Mouse (Mus musculus) megakaryocyte, embryonic 14.5 days (primary cell): ENCODE results near the gene Cd300lg. TPM values are rescaled to one million over a fixed set of nuclear protein-coding genes. Genes with fewer than 3 reads are reported as not detected.
A peak's percentile ranks its signal among the peaks of the same experiment; 100 is the strongest.

ENCODE experiments used
- H3K27me3 ChIP-seq: replicated peaks from 2 replicates; pipeline ENCODE3; 2012; ENCODE audit warnings: inconsistent platforms
- H3K36me3 ChIP-seq: replicated peaks from 2 replicates; pipeline ENCODE3; 2012; ENCODE audit warnings: low read length, inconsistent platforms, mixed read lengths
- H3K4me1 ChIP-seq: 2 replicates; pipeline ENCODE4 v1.6.1; 2012; ENCODE audit warnings: inconsistent platforms
- H3K4me3 ChIP-seq: replicated peaks from 2 replicates; pipeline ENCODE3; 2012; ENCODE audit warnings: moderate library complexity, mild to moderate bottlenecking, inconsistent platforms
- H3K9me3 ChIP-seq: 2 replicates; pipeline ENCODE4 v1.6.1; 2012; ENCODE audit warnings: inconsistent platforms
- FLI1 ChIP-seq: IDR thresholded peaks from 2 replicates; pipeline ENCODE4 v1.6.1; 2012; ENCODE audit warnings: low read length, inconsistent platforms, mixed read lengths
- GATA1 ChIP-seq: IDR thresholded peaks from 3 replicates; pipeline ENCODE4 v1.6.1; 2012; ENCODE audit warnings: mixed read lengths, low read length, inconsistent platforms, borderline replicate concordance
- polyA plus RNA-seq: library from polyadenylated mRNA; stranded (reverse); fragments of >175 nt; gene quantifications from 2 replicates; pipeline ENCODE4 v1.2.3, GENCODE M21; 2012; ENCODE audit warnings: low replicate concordance; ENCODE audit not compliant: insufficient read depth

Gene Cd300lg
- polyA plus RNA-seq, 1 experiment, result not detected

DNA sequence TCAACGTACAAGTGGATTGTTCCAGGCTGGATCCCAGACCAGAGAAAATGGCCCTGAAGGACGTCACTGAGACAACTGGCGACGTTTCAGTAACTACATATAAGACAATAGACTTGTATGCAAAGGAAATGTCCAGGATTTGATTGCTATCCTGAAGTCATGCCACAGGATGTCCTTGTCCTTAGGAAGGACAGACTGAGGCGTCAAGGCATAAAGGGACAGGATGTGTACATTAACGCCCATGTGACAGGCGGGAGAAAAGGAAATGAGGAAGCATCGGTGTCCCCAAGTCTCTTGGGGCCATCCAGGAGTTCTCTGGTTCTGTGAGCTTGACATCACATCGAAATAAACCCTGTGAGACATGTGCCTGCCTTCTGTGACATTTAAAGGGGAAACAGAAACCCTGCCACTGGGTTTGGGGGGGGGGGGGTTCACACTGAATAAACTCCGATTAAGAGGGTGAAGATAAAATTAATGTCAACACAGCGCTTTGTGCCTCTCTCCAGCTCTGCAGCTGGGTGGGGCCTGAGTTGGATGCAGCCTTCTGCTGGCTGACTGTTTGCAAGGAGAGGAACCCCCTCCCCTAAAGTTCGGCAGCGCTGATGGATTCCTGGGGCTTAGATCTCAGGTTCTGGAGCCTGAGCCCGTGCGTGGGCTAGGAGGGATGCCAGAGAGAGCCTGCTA lies 32.2 kb upstream of the Cd300lg start:
- TF ChIP-seq GATA1, result no peak
- H3K27me3 ChIP-seq, result peaks cover 67% of the 10 kb centered on the region

DNA sequence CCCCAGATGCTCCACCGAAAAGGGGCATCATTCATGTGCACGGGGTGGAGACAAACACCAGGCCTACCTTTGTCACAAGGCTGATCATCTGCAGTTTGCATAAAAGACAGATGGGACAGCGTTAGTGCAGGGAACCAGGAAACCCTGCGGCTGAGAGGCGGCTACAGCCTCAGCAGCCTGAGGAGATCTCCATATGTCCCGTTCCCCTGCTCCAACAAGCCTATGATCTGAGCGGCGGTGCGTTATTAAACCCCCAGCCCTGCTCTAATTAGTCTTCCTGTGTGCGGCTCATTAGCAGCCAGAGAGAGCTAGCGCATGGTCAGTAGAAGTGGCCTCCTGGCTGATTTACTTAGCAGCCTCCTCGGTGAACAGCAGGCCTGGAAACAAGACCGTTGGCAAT lies 31.2 kb upstream of the Cd300lg start:
- H3K36me3 ChIP-seq, result no peaks in the 10 kb centered on the region
- H3K9me3 ChIP-seq, result no peaks in the 10 kb centered on the region
- TF ChIP-seq FLI1 (0 out of 2 replicates have a peak, but pooled peaks have one; percentile 8), GATA1 (no peak)
- H3K4me3 ChIP-seq, result no peak overlapping the region
- H3K4me1 ChIP-seq, result no peaks in the 10 kb centered on the region
- peaks cover 72% of the 10 kb centered on the region for H3K27me3 ChIP-seq

More for the DNA sequence above, 32.2 kb upstream of the Cd300lg start:
- Histone ChIP-seq H3K4me1 (no peaks in the 10 kb centered on the region), H3K36me3 (no peaks in the 10 kb centered on the region), H3K9me3 (peaks cover 6% of the 10 kb centered on the region), H3K4me3 (no peak overlapping the region)

DNA sequence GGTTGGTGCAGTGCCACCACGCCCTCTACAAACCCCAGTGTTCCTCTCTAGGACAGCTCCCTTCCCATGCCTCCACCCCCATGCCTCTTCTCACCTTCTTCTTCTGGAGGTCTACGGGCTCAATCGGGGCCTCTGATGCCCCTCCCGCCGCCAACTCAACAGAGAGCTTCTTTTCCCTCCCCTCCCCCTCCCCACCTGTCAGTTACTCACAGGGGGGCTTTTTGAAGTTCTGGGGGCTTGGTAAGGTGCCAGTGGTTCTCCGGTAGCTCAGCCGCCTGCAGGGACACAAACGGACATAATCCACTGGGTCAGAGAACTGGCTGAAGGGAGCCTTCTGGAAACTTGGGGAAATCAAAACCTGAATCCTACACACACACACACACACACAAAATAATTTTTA lies 29.8 kb upstream of the Cd300lg start:
- Histone ChIP-seq H3K36me3 (no peaks in the 10 kb centered on the region), H3K27me3 (peaks cover 77% of the 10 kb centered on the region), H3K4me1 (no peaks in the 10 kb centered on the region), H3K4me3 (no peak overlapping the region), H3K9me3 (no peaks in the 10 kb centered on the region)
- TF ChIP-seq FLI1 (no peak), GATA1 (no peak)

DNA sequence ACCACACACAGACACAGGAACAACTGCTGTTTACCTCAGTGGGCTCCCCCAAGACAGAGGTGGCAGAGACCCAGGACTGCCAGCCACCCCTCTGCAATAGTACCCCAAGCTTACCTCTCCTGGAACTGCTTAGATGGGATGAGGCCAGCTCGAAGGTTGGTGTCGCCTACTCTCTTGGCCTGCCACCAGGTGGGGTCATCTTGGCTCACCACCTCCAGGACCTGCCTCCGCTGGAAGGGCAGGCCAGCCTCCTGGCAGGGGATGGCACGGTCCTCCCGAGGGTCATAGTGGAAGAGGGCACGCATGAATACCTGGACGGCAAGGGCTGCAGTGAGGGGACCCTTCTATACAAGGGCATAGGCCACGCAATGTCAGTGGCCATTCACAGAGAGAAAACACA lies 28.1 kb upstream of the Cd300lg start:
- H3K9me3 ChIP-seq, result peaks cover 5% of the 10 kb centered on the region; the same call in 1 of the 2 replicates
- no peak for TF ChIP-seq GATA1
- TF ChIP-seq FLI1, result no peak
- H3K27me3 ChIP-seq, result peaks cover 76% of the 10 kb centered on the region
- no peak overlapping the region for H3K4me3 ChIP-seq
- H3K36me3 ChIP-seq, result no peaks in the 10 kb centered on the region
- H3K4me1 ChIP-seq, result no peaks in the 10 kb centered on the region

DNA sequence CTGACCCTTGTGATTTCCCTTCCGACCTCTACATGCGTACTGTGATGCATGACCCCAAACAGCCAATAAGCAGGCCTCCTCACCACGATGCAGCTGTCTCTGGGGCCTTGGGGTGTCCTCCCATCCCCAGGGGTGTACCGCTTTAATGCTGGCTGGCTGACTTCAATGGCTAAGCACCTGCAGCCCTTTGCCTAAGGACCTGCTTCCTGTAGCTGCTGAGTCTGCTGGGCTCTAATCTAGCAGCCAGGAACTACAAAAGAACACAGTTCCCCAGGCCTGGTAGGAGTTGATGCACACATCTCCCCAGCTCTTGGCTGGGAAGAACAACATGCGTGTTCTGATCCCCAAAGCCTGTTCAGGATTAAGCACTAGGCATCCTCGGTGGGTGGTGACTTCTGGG lies 25.8 kb upstream of the Cd300lg start:
- H3K27me3 ChIP-seq, result peaks cover 75% of the 10 kb centered on the region
- H3K4me3 ChIP-seq, result no peak overlapping the region
- H3K4me1 ChIP-seq, result no peaks in the 10 kb centered on the region
- no peaks in the 10 kb centered on the region for H3K36me3 ChIP-seq
- H3K9me3 ChIP-seq, result peaks cover 5% of the 10 kb centered on the region; the same call in 1 of the 2 replicates
- no peak for TF ChIP-seq GATA1
- TF ChIP-seq FLI1, result no peak

DNA sequence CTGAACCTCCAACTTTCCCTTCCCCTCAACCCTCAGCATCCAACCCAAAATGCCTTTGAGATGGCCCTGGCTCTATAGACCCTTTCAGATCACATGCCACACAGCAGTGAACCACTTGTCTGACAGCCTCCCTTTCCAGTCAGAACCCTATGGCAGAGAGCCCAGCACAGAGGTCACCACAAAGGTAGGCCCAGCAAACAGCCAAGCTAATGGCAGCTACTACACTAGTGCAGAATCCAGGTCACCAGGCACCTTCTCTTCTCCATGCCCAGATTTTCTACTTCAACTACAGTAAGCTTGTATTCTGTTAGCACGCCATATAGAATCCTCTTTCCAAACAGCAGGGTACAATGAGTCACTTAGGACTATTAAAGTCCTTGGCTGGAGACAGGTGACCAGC lies 25.2 kb upstream of the Cd300lg start:
- Histone ChIP-seq H3K9me3 (peaks cover 5% of the 10 kb centered on the region; the same call in 1 of the 2 replicates), H3K4me1 (no peaks in the 10 kb centered on the region), H3K27me3 (peaks cover 75% of the 10 kb centered on the region), H3K36me3 (no peaks in the 10 kb centered on the region), H3K4me3 (no peak overlapping the region)
- TF ChIP-seq GATA1, result no peak
- no peak for TF ChIP-seq FLI1

DNA sequence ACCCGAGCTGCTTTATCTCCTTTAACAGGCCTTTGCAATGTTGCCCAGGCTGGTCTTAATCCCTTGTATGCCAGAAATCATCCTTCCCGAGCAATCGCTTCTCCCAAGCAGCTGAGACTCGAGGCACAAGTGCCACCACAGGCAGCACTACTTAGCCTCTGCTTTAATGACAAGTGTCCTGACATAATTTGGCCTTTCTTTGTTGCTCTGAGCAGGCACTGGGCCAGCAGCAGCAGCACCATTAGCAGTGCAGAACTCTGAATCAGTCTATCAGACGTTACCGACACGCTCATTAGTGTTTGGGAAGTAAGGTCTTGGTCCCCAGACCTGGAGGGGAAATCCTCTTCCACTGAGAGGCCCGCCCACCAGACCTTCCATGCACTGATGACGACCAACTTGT lies 21.6 kb upstream of the Cd300lg start:
- Histone ChIP-seq H3K27me3 (peaks cover 81% of the 10 kb centered on the region), H3K4me3 (no peak overlapping the region), H3K36me3 (no peaks in the 10 kb centered on the region), H3K9me3 (peaks cover 5% of the 10 kb centered on the region; the same call in 1 of the 2 replicates), H3K4me1 (no peaks in the 10 kb centered on the region)
- TF ChIP-seq GATA1, result no peak
- no peak for TF ChIP-seq FLI1

DNA sequence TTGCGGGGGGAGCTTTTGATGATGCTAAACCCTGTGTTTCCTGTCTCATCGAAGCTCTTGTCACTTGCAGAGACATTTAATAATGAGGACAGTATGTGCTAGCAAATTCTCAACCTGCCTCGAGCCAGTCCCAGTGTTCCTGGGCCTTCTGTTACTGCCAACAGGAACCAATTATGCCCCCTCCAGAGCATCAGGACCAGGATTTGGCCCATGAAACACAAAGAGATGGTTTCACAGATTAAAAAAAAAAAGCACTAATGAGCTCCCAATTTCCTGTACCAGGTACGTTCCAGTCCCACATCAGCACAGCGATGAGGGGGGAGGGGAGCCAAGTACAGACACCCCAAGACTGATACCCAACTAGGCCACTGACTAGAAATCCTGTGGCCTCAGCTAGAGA lies 20.1 kb upstream of the Cd300lg start:
- Histone ChIP-seq H3K4me1 (peaks cover 3% of the 10 kb centered on the region), H3K9me3 (peaks cover 5% of the 10 kb centered on the region; the same call in 1 of the 2 replicates), H3K4me3 (no peak overlapping the region), H3K36me3 (no peaks in the 10 kb centered on the region), H3K27me3 (peaks cover 82% of the 10 kb centered on the region)
- TF ChIP-seq GATA1 (no peak), FLI1 (no peak)

DNA sequence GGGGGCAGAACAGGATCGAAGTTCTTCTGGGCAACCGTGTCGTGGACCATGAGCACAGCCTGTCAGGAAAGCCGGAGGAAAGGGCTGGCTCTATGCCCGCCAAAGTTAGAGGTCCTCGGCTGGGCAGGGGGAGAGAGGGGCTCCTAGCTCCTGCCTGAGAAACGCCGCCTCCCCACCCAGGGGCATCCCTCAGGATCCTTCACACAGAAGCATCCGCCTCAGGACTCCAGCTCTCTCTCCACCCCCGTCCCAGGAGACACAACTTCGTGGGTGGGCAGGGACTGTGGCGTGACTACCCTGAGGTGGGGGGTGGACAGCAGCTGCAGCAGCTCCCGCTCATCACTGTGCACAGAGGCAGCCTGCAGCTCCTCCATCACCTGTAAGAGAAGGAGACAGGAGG lies 17.9 kb upstream of the Cd300lg start:
- Histone ChIP-seq H3K4me1 (peaks cover 19% of the 10 kb centered on the region), H3K4me3 (no peak overlapping the region), H3K36me3 (no peaks in the 10 kb centered on the region), H3K9me3 (no peaks in the 10 kb centered on the region), H3K27me3 (peaks cover 89% of the 10 kb centered on the region)
- TF ChIP-seq GATA1 (no peak), FLI1 (no peak)

DNA sequence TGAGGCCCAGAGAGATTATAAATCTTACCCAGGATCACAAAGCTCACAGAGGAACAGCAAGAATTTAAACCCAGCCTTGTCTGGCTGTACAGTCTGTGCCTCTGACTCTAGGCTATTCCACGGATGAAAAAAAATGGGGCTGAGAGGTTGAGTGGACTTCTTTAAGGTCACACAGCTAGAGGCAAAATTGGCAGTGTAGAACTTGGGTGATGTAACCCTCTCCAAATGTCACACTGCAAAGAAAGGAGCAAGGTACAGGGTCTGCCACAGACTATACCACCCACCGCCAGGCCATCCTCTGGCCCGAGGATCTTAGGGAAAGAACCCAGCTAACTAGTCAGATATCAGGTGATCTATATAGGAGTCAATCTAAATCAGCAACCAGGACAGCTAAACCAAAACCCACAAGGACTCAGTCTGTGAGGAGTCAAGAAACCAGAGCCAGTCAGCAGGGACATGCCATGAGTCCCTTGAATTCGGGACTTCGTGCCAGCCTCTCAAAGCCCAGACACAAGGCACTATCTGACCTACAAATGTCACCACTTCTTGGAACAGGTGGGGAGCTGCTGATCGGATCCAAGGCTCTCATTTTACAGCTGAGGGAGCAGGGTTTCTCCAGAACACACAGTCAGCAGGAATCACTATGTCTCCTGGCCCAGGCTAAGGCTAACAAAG lies 17.1 kb upstream of the Cd300lg start:
- Histone ChIP-seq H3K27me3 (peaks cover 86% of the 10 kb centered on the region), H3K4me3 (no peak overlapping the region), H3K4me1 (peaks cover 19% of the 10 kb centered on the region), H3K9me3 (no peaks in the 10 kb centered on the region), H3K36me3 (no peaks in the 10 kb centered on the region)
- TF ChIP-seq GATA1 (no peak), FLI1 (no peak)

DNA sequence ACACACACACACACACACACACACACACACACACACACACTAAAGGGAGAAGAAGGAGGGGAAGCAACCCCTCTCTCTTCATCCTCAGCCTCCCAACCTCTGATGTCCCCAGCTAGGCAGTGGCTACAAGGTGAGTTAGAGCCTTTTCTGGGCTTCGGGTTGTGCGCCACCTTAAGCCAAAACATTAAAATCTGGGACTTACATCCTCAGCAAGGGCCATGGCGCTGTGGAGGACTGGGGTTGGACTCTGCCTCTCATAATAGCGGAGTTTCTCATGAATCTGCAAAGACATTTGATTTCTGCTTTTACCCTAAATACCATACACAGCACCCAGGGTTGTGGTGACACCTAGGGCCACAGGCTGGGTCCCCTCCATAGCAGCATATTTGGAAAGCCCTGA lies 16.4 kb upstream of the Cd300lg start:
- H3K4me3 ChIP-seq, result no peak overlapping the region
- H3K27me3 ChIP-seq, result peaks cover 83% of the 10 kb centered on the region
- TF ChIP-seq GATA1, result no peak
- no peak for TF ChIP-seq FLI1
- H3K4me1 ChIP-seq, result peaks cover 22% of the 10 kb centered on the region
- no peaks in the 10 kb centered on the region for H3K9me3 ChIP-seq
- H3K36me3 ChIP-seq, result no peaks in the 10 kb centered on the region
